16 mouse cellular contexts compared by ENCODE assay signal in genomic region chr11:98949242-98949957, GRCm38 (mm10). TPM values are rescaled to one million over a fixed set of nuclear protein-coding genes. Genes with fewer than 3 reads are reported as not detected.
DNase-seq lines count a peak whose midpoint lies in the region; ATAC-seq lines count a peak whose summit lies in the region.
"Had no signal": no experiment of that assay in that cellular context is flagged by ENCODE, and none has a peak within 500 bp of the region (broad histone marks: within the 10 kb centered on the region; RNA-seq: fewer than 3 reads in every experiment).

No protein-coding gene starts in this region.

- H3K9ac ChIP-seq in intestine, embryonic 16.5 days (ENCODE audit: low read depth, low read length): 0 out of 2 replicates have a peak overlapping the region, but pooled peaks have one; percentile 2
- H3K9ac ChIP-seq in intestine, embryonic 15.5 days: no peak overlapping the region
- H3K9ac ChIP-seq: lung, embryonic 15.5 days had no signal

- H3K27me3 ChIP-seq in intestine, embryonic 16.5 days (replicated peaks; ENCODE audit: control insufficient read depth, insufficient read depth, low read length): no peaks in the 10 kb centered on the region
- no peaks in the 10 kb centered on the region for H3K27me3 ChIP-seq in intestine, embryonic 15.5 days (replicated peaks)
- H3K27me3 ChIP-seq: lung, embryonic 15.5 days; Patski had no signal

- no peak overlapping the region for H3K4me3 ChIP-seq in intestine, embryonic 16.5 days (ENCODE audit: low read length)
- no peak overlapping the region for H3K4me3 ChIP-seq in intestine, embryonic 15.5 days (replicated peaks)
- H3K4me3 ChIP-seq: erythroblast, embryonic 14.5 days; lung, embryonic 15.5 days; myocyte had no signal

- no peak overlapping the region for H3K27ac ChIP-seq in intestine, embryonic 16.5 days (ENCODE audit: low read length)
- no peak overlapping the region for H3K27ac ChIP-seq in intestine, embryonic 15.5 days

- no peaks in the 10 kb centered on the region for H3K9me3 ChIP-seq in intestine, embryonic 16.5 days (ENCODE audit: control insufficient read depth, low read length)
- H3K9me3 ChIP-seq in intestine, embryonic 15.5 days: no peaks in the 10 kb centered on the region
- H3K9me3 ChIP-seq: lung, embryonic 15.5 days had no signal

- DNase-seq in cerebellum, postnatal 10 days: peak; percentile 9
- DNase-seq in cerebellum, adult 18-20 months: no peak
- DNase-seq in B cell, adult 2 months: peak; percentile 44 to 53
- peak; percentile 10 for DNase-seq in heart, postnatal 4 days
- DNase-seq in frontal cortex, postnatal 10 days (ENCODE audit: low spot score in 2 of 2): no peak
- DNase-seq in MN1 (ENCODE audit: low spot score): no peak
- DNase-seq: cerebellum, adult 9-10 months; thymus, postnatal 4 days had no signal

- peaks cover 8% of the 10 kb centered on the region; the same call in 1 of the 2 replicates for H3K36me3 ChIP-seq in intestine, embryonic 16.5 days (ENCODE audit: control insufficient read depth, insufficient read depth, low read length)
- H3K36me3 ChIP-seq in intestine, embryonic 15.5 days: peaks cover 4% of the 10 kb centered on the region; the same call in 1 of the 2 replicates

- H3K4me2 ChIP-seq in intestine, embryonic 16.5 days (ENCODE audit: low read depth, low read length): no peak overlapping the region
- no peak overlapping the region for H3K4me2 ChIP-seq in intestine, embryonic 15.5 days (replicated peaks)
- H3K4me2 ChIP-seq: lung, embryonic 15.5 days had no signal

- ATAC-seq in intestine, embryonic 16.5 days: no peak
- ATAC-seq in intestine, embryonic 15.5 days: no peak
- ATAC-seq: Patski had no signal

- 75% methylated on average over 12 of the region's 12 CpGs for WGBS in intestine, embryonic 16.5 days
- 75% methylated on average over 12 of the region's 12 CpGs for WGBS in intestine, embryonic 15.5 days

- peaks cover 75% of the 10 kb centered on the region for H3K4me1 ChIP-seq in intestine, embryonic 16.5 days (ENCODE audit: control insufficient read depth, insufficient read depth, low read length)
- peaks cover 75% of the 10 kb centered on the region for H3K4me1 ChIP-seq in intestine, embryonic 15.5 days (replicated peaks)

RNA-seq across cellular contexts. Expression of gene Rara, which starts 21.8 kb away (rescaled TPM):
- 28.2 and 31.2 TPM in 2 replicates for polyA plus RNA-seq in intestine, embryonic 16.5 days (2015; fragmentation: Nextera tagmentation; extraction: Ambion mirVana)
- 30.7 and 31.5 TPM in 2 replicates for polyA plus RNA-seq in intestine, embryonic 15.5 days (2015; fragmentation: Nextera tagmentation; extraction: Ambion mirVana)
- total RNA-seq in heart, postnatal 4 days (2021): 10 to 100 TPM; 34.6 to 38.1 TPM

RNA-seq across cellular contexts. Expression of gene Gjd3, which starts 33.4 kb away (rescaled TPM):
- 0.17 TPM in 1 of 2 replicates, not detected in the other for polyA plus RNA-seq in intestine, embryonic 16.5 days (2015; fragmentation: Nextera tagmentation; extraction: Ambion mirVana)
- 0.20 and 0.35 TPM in 2 replicates for polyA plus RNA-seq in intestine, embryonic 15.5 days (2015; fragmentation: Nextera tagmentation; extraction: Ambion mirVana)
- 1 to 10 TPM; 2.0 to 2.5 TPM for total RNA-seq in heart, postnatal 4 days (2021)
- total RNA-seq: adrenal gland, postnatal 14 days; gastrocnemius, postnatal 25 days had no signal
- polyA plus RNA-seq: erythroblast, embryonic 14.5 days had no signal

RNA-seq across cellular contexts. Expression of gene Cdc6, which starts 41.8 kb away (rescaled TPM):
- 18.9 and 23.0 TPM in 2 replicates for polyA plus RNA-seq in intestine, embryonic 16.5 days (2015; fragmentation: Nextera tagmentation; extraction: Ambion mirVana)
- polyA plus RNA-seq in intestine, embryonic 15.5 days (2015; fragmentation: Nextera tagmentation; extraction: Ambion mirVana): 24.0 and 26.7 TPM in 2 replicates
- total RNA-seq in heart, postnatal 4 days (2021): 10 to 100 TPM in 1 of 2 experiments, 1 to 10 TPM in 1; 9.8 to 10.2 TPM

Comparison
In these comparisons a context has a peak if more than half of its experiments do, and no peak if none do; other contexts are left out.
1. DNase-seq: peak in cerebellum, postnatal 10 days (2 of 2), B cell, adult 2 months (2 of 2) and heart, postnatal 4 days (single experiment); none in cerebellum, adult 18-20 months (0 of 2), frontal cortex, postnatal 10 days (0 of 2) and MN1 (single experiment).